Mouse (Mus musculus) embryonic stem cell, embryonic (primary cell): ENCODE results near the gene Tuba1c.

Experiments
- CTCF ChIA-PET, 4 experiments: fragments of 300-600 bp in 2 of 4; fragments of 350-600 bp in 2 of 4; sonication (Branson Sonifier 250); formaldehyde crosslinking; loops; one replicate each; lab custom pipeline; 2022; ENCODE audit warnings: inconsistent platforms in 2 of 4; lab: Charles Lee
- POLR2A ChIA-PET, 4 experiments: fragments of 300-600 bp in 2 of 4; fragments of 350-600 bp in 2 of 4; sonication (Branson Sonifier 250); formaldehyde crosslinking; loops; one replicate each; lab custom pipeline; 2022; ENCODE audit warnings: antibody characterized with exemption in 4 of 4, inconsistent platforms in 1 of 4; lab: Charles Lee

The Tuba1c gene

GRCm38 (mm10) chr15:98991540-98992050 is 38.1 kb upstream of the Tuba1c start:
- ChIA-PET POLR2A (interaction anchor here (0.6 to 23.5 kb wide), 65 partner anchors 4 to 170 kb away, joined by 3 to 563 read pairs (median 9); partner anchors contain the start of genes Tuba1b (in 4 of the 4), Gm49450 (in 3 of the 4), Tuba1a (in 3 of the 4) and Lmbr1l (in 2 of the 4)), CTCF (interaction anchor here (0.5 to 8.2 kb wide), 20 partner anchors 9 to 1931 kb away, joined by 3 to 74 read pairs (median 5); partner anchors contain the start of genes Gm49450 (in 2 of the 4), Tuba1a (in 2 of the 4) and Tuba1c (in 1 of the 4))

GRCm38 (mm10) chr15:98992086-98992912 is 37.4 kb upstream of the Tuba1c start:
- POLR2A ChIA-PET: interaction anchor here (0.5 to 23.5 kb wide), 112 partner anchors 4 to 981 kb away, joined by 3 to 563 read pairs (median 6); partner anchors contain the start of genes Tuba1b (in 4 of the 4), Gm49450 (in 3 of the 4), Tuba1a (in 3 of the 4) and Tuba1c (in 3 of the 4)
- CTCF ChIA-PET: interaction anchor here (0.5 to 8.2 kb wide), 114 partner anchors 9 to 1930 kb away, joined by 3 to 74 read pairs (median 5); partner anchors contain the start of genes Gm49450 (in 4 of the 4), Tuba1a (in 4 of the 4), Tuba1b (in 3 of the 4) and Tuba1c (in 3 of the 4)

- ChIA-PET POLR2A (interaction anchor here (0.5 to 23.5 kb wide), 104 partner anchors 3 to 411 kb away, joined by 3 to 563 read pairs (median 6); partner anchors contain the start of genes Tuba1b (in 4 of the 4), Gm49450 (in 3 of the 4), Tuba1a (in 3 of the 4) and Tuba1c (in 3 of the 4)), CTCF (interaction anchor here (0.5 to 8.2 kb wide), 117 partner anchors 8 to 732 kb away, joined by 3 to 74 read pairs (median 4); partner anchors contain the start of genes Gm49450 (in 4 of the 4), Tuba1a (in 4 of the 4), Tuba1b (in 3 of the 4) and Tuba1c (in 3 of the 4))
These were observed 36.4 kb upstream of the Tuba1c start for GRCm38 (mm10) chr15:98993093-98993793.

- POLR2A ChIA-PET: interaction anchor here (0.6 to 23.5 kb wide), 61 partner anchors 2 to 266 kb away, joined by 3 to 563 read pairs (median 10); partner anchors contain the start of genes Gm49450 (in 3 of the 4), Tuba1a (in 3 of the 4), Tuba1b (in 3 of the 4) and Tuba1c (in 2 of the 4)
- CTCF ChIA-PET: interaction anchor here (0.6 to 8.2 kb wide), 43 partner anchors 8 to 350 kb away, joined by 3 to 74 read pairs (median 7); partner anchors contain the start of genes Gm49450 (in 2 of the 4), Tuba1a (in 2 of the 4), Prkag1 (in 1 of the 4) and Prph (in 1 of the 4)
These were observed 35.8 kb upstream of the Tuba1c start for GRCm38 (mm10) chr15:98993865-98994264.

GRCm38 (mm10) chr15:98994957-98995520 is 34.7 kb upstream of the Tuba1c start:
- POLR2A ChIA-PET: interaction anchor here (0.6 to 23.5 kb wide), 25 partner anchors 9 to 831 kb away, joined by 3 to 563 read pairs (median 25); partner anchors contain the start of genes Gm49450 (in 3 of the 4), Tuba1a (in 3 of the 4), Tuba1b (in 2 of the 4) and Tuba1c (in 2 of the 4)
- CTCF ChIA-PET: interaction anchor here (0.7 to 8.2 kb wide), 13 partner anchors 7 to 104 kb away, joined by 3 to 74 read pairs (median 4); partner anchors contain the start of genes Gm49450 (in 1 of the 4) and Tuba1a (in 1 of the 4)

- ChIA-PET POLR2A (interaction anchor here (0.5 to 23.5 kb wide), 36 partner anchors 8 to 977 kb away, joined by 3 to 563 read pairs (median 6); partner anchors contain the start of genes Tuba1c (in 3 of the 4), Gm49450 (in 2 of the 4), Tuba1a (in 2 of the 4) and Tuba1b (in 2 of the 4)), CTCF (interaction anchor here (0.5 to 8.2 kb wide), 18 partner anchors 10 to 165 kb away, joined by 3 to 74 read pairs (median 4); partner anchors contain the start of gene Prkag1 (in 1 of the 4))
These were observed 32.9 kb upstream of the Tuba1c start for GRCm38 (mm10) chr15:98996840-98997239.

- ChIA-PET CTCF (interaction anchor here in 3 of 4 experiments (0.7 to 8.2 kb wide), 12 partner anchors 11 to 121 kb away, joined by 3 to 74 read pairs (median 4); partner anchors contain the start of genes Gm49450 (in 1 of the 3) and Tuba1a (in 1 of the 3)), POLR2A (interaction anchor here (0.5 to 23.5 kb wide), 33 partner anchors 8 to 176 kb away, joined by 3 to 563 read pairs (median 4); partner anchors contain the start of genes Tuba1c (in 3 of the 4), Gm49450 (in 2 of the 4), Tuba1a (in 2 of the 4) and Tuba1b (in 2 of the 4))
These were observed 31.5 kb upstream of the Tuba1c start for GRCm38 (mm10) chr15:98997938-98998774.

GRCm38 (mm10) chr15:98998775-98999157 is 30.9 kb upstream of the Tuba1c start:
- CTCF ChIA-PET: interaction anchor here in 3 of 4 experiments (0.5 to 3.4 kb wide), 5 partner anchors 21 to 122 kb away, joined by 3 to 20 read pairs (median 4); partner anchors contain the start of genes Gm49450 (in 1 of the 3) and Tuba1a (in 1 of the 3)
- POLR2A ChIA-PET: interaction anchor here in 2 of 4 experiments (1.4 to 23.5 kb wide), 13 partner anchors 12 to 108 kb away, joined by 3 to 563 read pairs (median 95); partner anchors contain the start of genes Gm49450 (in 2 of the 2), Tuba1a (in 2 of the 2), Tuba1b (in 2 of the 2) and Tuba1c (in 2 of the 2)

- ChIA-PET CTCF (interaction anchor here (0.5 to 3.9 kb wide), 95 partner anchors 8 to 1529 kb away, joined by 3 to 98 read pairs (median 4); partner anchors contain the start of genes Tuba1b (in 3 of the 4), Tuba1c (in 3 of the 4), Tuba1a (in 2 of the 4) and Dnajc22 (in 1 of the 4)), POLR2A (interaction anchor here in 3 of 4 experiments (0.5 to 22.3 kb wide), 48 partner anchors 8 to 273 kb away, joined by 3 to 453 read pairs (median 6); partner anchors contain the start of genes Tuba1b (in 3 of the 3), Tuba1c (in 3 of the 3), Gm49450 (in 2 of the 3) and Tuba1a (in 2 of the 3))
These were observed 29.0 kb upstream of the Tuba1c start for GRCm38 (mm10) chr15:99000535-99001283.

- POLR2A ChIA-PET: interaction anchor here in 3 of 4 experiments (0.5 to 22.3 kb wide), 45 partner anchors 9 to 662 kb away, joined by 3 to 453 read pairs (median 5); partner anchors contain the start of genes Tuba1b (in 3 of the 3), Tuba1c (in 3 of the 3), Gm49450 (in 2 of the 3) and Tuba1a (in 2 of the 3)
These were observed 28.2 kb upstream of the Tuba1c start for GRCm38 (mm10) chr15:99001451-99001931.

GRCm38 (mm10) chr15:99003600-99003999 is 26.1 kb upstream of the Tuba1c start:
- POLR2A ChIA-PET: interaction anchor here (0.6 to 22.3 kb wide), 34 partner anchors 7 to 131 kb away, joined by 3 to 429 read pairs (median 4); partner anchors contain the start of genes Tuba1c (in 3 of the 4), Gm49450 (in 1 of the 4), Tuba1a (in 1 of the 4) and Tuba1b (in 1 of the 4)
- CTCF ChIA-PET: interaction anchor here (0.6 to 6.8 kb wide), 36 partner anchors 8 to 468 kb away, joined by 3 to 71 read pairs (median 5); partner anchors contain the start of genes Dnajc22 (in 1 of the 4), Gm49450 (in 1 of the 4), Troap (in 1 of the 4) and Tuba1a (in 1 of the 4)

More at GRCm38 (mm10) chr15:99001451-99001931, 28.2 kb upstream of the Tuba1c start:
- CTCF ChIA-PET: interaction anchor here (0.6 to 3.9 kb wide), 61 partner anchors 9 to 1528 kb away, joined by 3 to 98 read pairs (median 6); partner anchors contain the start of genes Tuba1c (in 3 of the 4), Tuba1a (in 2 of the 4), Tuba1b (in 2 of the 4) and Dnajc22 (in 1 of the 4)

- ChIA-PET CTCF (interaction anchor here (0.6 to 6.8 kb wide), 30 partner anchors 8 to 445 kb away, joined by 3 to 71 read pairs (median 4); partner anchors contain the start of genes Tuba1c (in 2 of the 4) and Prkag1 (in 1 of the 4)), POLR2A (interaction anchor here (0.5 to 4.1 kb wide), 34 partner anchors 8 to 187 kb away, joined by 3 to 30 read pairs (median 4); partner anchors contain the start of genes Tuba1c (in 3 of the 4), Gm49450 (in 1 of the 4), Tuba1a (in 1 of the 4) and Tuba1b (in 1 of the 4))
These were observed 20.9 kb upstream of the Tuba1c start for GRCm38 (mm10) chr15:99008801-99009241.

- ChIA-PET CTCF (interaction anchor here (0.6 to 8.4 kb wide), 6 partner anchors 10 to 96 kb away, joined by 3 to 102 read pairs (median 4); no protein-coding TSS in a partner anchor), POLR2A (interaction anchor here in 2 of 4 experiments (0.8 to 11.9 kb wide), 6 partner anchors 10 to 40 kb away, joined by 3 to 95 read pairs (median 3); partner anchors contain the start of gene Tuba1c (in 1 of the 2))
These were observed 18.8 kb upstream of the Tuba1c start for GRCm38 (mm10) chr15:99010896-99011295.
